Mouse (Mus musculus) kidney, adult 2 months (tissue): Measurements from ENCODE around the gene Gm8180. TPM values are rescaled to one million over a fixed set of nuclear protein-coding genes. Genes with fewer than 3 reads are reported as not detected.
"Not testable (repeated sequence)": the region's sequence is repeated elsewhere in the genome, so short reads cannot be mapped to it uniquely, and the experiment has no call there.

ENCODE experiments used
- DNase-seq: peaks from one replicate; pipeline ENCODE4 v3.0.0; 2021
- H3K27ac ChIP-seq: fragments of 200-500 bp; 2 replicates; pipeline ENCODE4 v1.5.1; 2012; ENCODE audit warnings: low read depth, low read length, control low read depth, inconsistent platforms; ENCODE audit not compliant: insufficient read depth
- H3K27me3 ChIP-seq: fragments of 200-500 bp; replicated peaks from 2 replicates; pipeline ENCODE4 v1.6.1; 2012; ENCODE audit warnings: mild to moderate bottlenecking, moderate library complexity, low read length, inconsistent platforms; ENCODE audit not compliant: control insufficient read depth, insufficient read depth
- H3K36me3 ChIP-seq: fragments of 200-500 bp; 2 replicates; pipeline ENCODE4 v1.6.1; 2012; ENCODE audit warnings: mild to moderate bottlenecking, moderate library complexity, low read length, inconsistent platforms; ENCODE audit not compliant: control insufficient read depth, insufficient read depth
- H3K4me1 ChIP-seq: fragments of 200-500 bp; 2 replicates; pipeline ENCODE4 v1.6.1; 2011; ENCODE audit warnings: low read length; ENCODE audit not compliant: control insufficient read depth, insufficient read depth
- H3K4me3 ChIP-seq: fragments of 200-500 bp; 2 replicates; pipeline ENCODE4 v1.5.1; 2011; ENCODE audit warnings: mild to moderate bottlenecking, low read depth, low read length, control low read depth; ENCODE audit not compliant: insufficient read depth
- CTCF ChIP-seq: fragments of 200-500 bp; conservative IDR thresholded peaks from 2 replicates; pipeline ENCODE4 v1.5.1; 2011; ENCODE audit warnings: low read depth, mild to moderate bottlenecking, control low read depth, low read length, moderate library complexity, mixed read lengths; ENCODE audit not compliant: insufficient read depth, insufficient read length
- POLR2A ChIP-seq: fragments of 200-500 bp; IDR thresholded peaks from one replicate; pipeline ENCODE4 v1.6.1; 2011; ENCODE audit warnings: low read depth, low read length, control low read depth
- WGBS: fragments of 180-500 bp; shearing (Covaris S2); methylation state at CpG from one replicate; pipeline ENCODE4 v1.1.7; 2018; 5-methylcytosine and 5-hydroxymethylcytosine counted together
- polyA plus RNA-seq: library from polyadenylated mRNA; depleted of rRNA; stranded (reverse); fragments of >200 nt; gene quantifications from 2 replicates; pipeline ENCODE4 v1.2.3, GENCODE M21; 2012; rRNA removed

The Gm8180 gene
- polyA plus RNA-seq, 1 experiment = not detected

DNA sequence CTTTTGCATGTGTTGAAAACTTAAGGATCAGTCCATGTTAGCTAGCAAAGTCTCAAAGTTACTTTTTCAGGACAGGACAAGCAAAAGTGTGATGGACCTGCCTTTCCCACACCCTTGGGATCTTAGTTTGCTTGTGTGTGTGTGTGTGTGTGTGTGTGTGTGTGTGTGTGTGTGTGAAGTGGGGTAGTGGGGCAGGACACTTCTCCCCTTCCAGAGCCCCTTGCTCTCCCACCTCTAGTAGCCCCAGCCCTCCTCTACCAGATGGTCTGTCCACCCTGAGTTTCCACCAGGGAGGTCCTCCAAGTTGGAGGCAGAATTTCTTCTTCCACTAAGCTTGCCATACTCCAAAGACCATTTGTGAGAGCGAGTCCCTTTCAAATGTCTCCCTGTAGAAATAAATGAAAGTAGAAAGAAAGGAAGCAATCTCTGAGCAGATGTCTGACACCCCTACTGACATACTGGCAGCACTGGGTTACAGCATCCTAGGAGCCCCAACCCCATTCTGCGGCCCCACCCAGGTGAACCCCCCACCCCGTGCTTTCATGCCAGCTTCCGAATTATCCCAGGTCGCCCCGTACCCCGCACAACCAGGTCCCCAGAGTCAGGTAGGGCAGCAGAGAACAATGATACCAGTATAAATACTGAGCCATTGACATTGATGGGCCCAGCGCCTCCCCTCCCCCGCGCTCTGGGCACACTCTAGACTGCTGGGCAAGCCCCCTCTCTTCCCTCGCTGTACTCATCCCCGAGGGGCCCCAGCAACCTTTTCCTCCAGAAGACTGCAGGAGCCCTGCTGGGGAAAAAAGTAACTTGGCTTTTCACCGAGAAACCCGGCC, 11.7 kb upstream of the Gm8180 start:
- no peak overlapping the region for H3K4me3 ChIP-seq

GRCm38 (mm10) chr14:43793811-43794210, 9.3 kb upstream of the Gm8180 start:
- WGBS = 47% methylated on average over 5 of the region's 5 CpGs
- not testable (repeated sequence) for H3K27me3 ChIP-seq, H3K36me3 ChIP-seq, H3K27ac ChIP-seq, H3K4me1 ChIP-seq, DNase-seq, H3K4me3 ChIP-seq

More for the DNA sequence above, 11.7 kb upstream of the Gm8180 start:
- 13% methylated on average over 14 of the region's 14 CpGs for WGBS
- Histone ChIP-seq H3K27me3 (no peaks in the 10 kb centered on the region; the same call in 1 of the 2 replicates), H3K36me3 (no peaks in the 10 kb centered on the region), H3K4me1 (no peaks in the 10 kb centered on the region), H3K27ac (no peak overlapping the region)
- no peak for TF ChIP-seq CTCF
- no peak for TF ChIP-seq POLR2A
- no peak for DNase-seq

DNA sequence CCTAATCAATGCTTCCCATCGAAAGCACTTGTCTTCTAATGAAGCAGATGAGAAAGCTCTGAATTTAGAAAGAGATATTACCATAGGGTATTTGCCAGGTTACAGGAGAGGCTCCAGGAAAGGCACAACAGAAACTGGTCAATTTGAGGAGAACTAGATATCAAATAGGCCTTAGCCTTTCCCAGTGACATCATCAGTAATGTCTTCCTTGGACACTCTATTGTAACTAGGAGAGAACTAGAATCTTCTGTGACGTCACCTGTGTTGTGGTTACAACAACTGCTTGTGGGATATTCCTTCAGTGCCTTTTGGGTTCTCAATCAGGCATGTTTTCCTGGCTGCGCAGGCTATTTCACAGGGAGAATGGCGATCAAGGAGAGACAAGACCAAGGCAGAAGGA, 37.0 kb downstream of the Gm8180 start, which contains the start of gene Gm6526:
Gene Gm6526, plus strand, starts transcription at position 301 of the 400 bp plus-strand sequence.
- H3K27ac ChIP-seq, H3K27me3 ChIP-seq, H3K4me3 ChIP-seq, H3K36me3 ChIP-seq, DNase-seq, H3K4me1 ChIP-seq: not testable (repeated sequence)
- 83% methylated on average over 4 of the region's 4 CpGs for WGBS

Other genes starting within 250 kb of the Gm8180 start
- 0.30 and 0.44 TPM in 2 replicates for gene Gm5799, start 241.2 kb downstream of the Gm8180 start, polyA plus RNA-seq
- not detected in 2 replicates for gene Gm17654, start 205.6 kb downstream of the Gm8180 start, polyA plus RNA-seq
- gene Gm10375, start 176.7 kb downstream of the Gm8180 start, polyA plus RNA-seq = not detected in 2 replicates
- gene Gm8165, start 107.5 kb downstream of the Gm8180 start, polyA plus RNA-seq = not detected in 2 replicates
- 0.28 TPM in 1 of 2 replicates, not detected in the other for gene Gm7324, start 86.9 kb downstream of the Gm8180 start, polyA plus RNA-seq
- gene Gm16506, start 57.3 kb downstream of the Gm8180 start, polyA plus RNA-seq = not detected in 2 replicates
- not detected in 2 replicates for gene Gm6526, start 36.9 kb downstream of the Gm8180 start, polyA plus RNA-seq
- gene Ear1, start 90.8 kb upstream of the Gm8180 start, polyA plus RNA-seq = not detected in 2 replicates
- gene Ear10, start 138.8 kb upstream of the Gm8180 start, polyA plus RNA-seq = not detected in 2 replicates
- 0.30 and 0.33 TPM in 2 replicates for gene Gm8113, start 140.6 kb upstream of the Gm8180 start, polyA plus RNA-seq
- gene Ang5, start 172.3 kb upstream of the Gm8180 start, polyA plus RNA-seq = not detected in 2 replicates
- gene Ang6, start 217.5 kb upstream of the Gm8180 start, polyA plus RNA-seq = not detected in 2 replicates